Mouse (Mus musculus): ENCODE measurements around the gene Vps37c. TPM values are rescaled to one million over a fixed set of nuclear protein-coding genes. Genes with fewer than 3 reads are reported as not detected.

The Vps37c gene
- total RNA-seq (2015; ENCODE audit: low replicate concordance): 7.9 and 8.6 TPM in 2 replicates
- 2.9 and 4.7 TPM in 2 replicates for total RNA-seq (2017; ENCODE audit: low replicate concordance)

- ATAC-seq (replicated peaks; ENCODE audit: low FRiP score, poor library complexity, severe bottlenecking): peak; percentile 92
These were observed at the start of gene Vps37c for GRCm38 (mm10) chr19:10688537-10689352. Vps37c (plus strand) TSS chr19:10688735.

GRCm38 (mm10) chr19:10640080-10640479 lies 48.5 kb upstream of the Vps37c start:
- peak; percentile 63 for ATAC-seq (replicated peaks; ENCODE audit: low FRiP score, poor library complexity, severe bottlenecking)

DNA sequence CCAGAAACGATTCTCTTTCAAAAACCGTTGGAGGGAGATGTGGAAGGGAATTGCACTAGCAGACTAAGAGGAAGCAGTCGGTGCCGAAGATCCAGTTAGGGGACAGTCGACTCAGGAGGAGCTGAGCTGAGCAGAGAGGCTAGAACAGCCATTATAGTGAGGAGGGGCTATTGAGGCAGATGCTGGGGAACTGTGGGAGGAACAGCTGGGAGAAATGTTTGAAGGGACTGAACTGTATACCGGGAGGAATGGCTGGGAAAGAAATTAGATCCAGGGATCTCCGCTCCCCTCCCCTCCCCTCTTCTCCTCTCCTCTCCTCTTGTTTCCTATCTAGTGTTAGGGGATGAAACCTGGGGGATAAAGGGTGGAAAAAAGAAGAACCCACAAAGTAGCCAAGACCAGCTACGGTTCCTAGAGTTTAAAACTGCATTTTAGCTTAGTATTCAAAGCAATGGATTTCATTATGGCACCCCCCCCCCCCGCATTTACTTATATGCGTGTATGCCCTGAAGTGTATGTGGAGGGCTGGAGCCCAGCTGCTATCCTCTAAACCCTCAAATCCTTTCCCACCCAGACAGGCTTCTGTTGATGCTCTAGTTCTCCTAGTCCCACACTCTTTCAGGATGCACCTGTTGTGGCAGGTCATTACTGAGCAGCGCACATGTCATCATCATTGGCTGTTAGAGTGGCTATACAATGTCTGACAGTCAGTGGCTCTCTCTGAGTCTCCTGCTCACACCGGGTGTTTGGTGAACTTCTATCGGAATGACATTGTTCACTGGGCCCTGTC lies 47.8 kb upstream of the Vps37c start:
- ATAC-seq (replicated peaks; ENCODE audit: low FRiP score, poor library complexity, severe bottlenecking): no peak

GRCm38 (mm10) chr19:10645616-10646015 lies 42.9 kb upstream of the Vps37c start:
- no peak for ATAC-seq (replicated peaks; ENCODE audit: low FRiP score, poor library complexity, severe bottlenecking)

DNA sequence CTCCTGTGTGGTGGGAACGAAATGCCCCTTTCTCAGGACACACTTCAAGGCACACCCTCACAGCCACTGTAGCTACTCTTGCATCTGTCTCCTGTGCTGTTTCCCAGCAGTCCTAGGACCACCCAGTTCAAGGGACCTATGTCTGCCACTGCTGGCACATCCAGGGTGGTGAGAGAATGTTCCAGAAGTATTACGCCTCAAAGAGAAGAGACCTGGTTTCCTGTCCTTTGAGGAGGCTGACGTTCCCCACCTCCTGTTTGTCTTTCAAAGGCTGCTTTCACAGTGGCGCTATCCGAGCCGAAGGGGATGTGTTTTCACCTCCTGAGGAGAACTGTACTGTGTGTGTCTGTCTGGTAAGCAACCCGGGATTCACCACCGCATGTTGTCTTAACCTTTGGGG lies 40.4 kb upstream of the Vps37c start:
- ATAC-seq (replicated peaks; ENCODE audit: low FRiP score, poor library complexity, severe bottlenecking): no peak

- no peak for ATAC-seq (replicated peaks; ENCODE audit: low FRiP score, poor library complexity, severe bottlenecking)
These were observed 32.5 kb upstream of the Vps37c start for GRCm38 (mm10) chr19:10656058-10656457.

DNA sequence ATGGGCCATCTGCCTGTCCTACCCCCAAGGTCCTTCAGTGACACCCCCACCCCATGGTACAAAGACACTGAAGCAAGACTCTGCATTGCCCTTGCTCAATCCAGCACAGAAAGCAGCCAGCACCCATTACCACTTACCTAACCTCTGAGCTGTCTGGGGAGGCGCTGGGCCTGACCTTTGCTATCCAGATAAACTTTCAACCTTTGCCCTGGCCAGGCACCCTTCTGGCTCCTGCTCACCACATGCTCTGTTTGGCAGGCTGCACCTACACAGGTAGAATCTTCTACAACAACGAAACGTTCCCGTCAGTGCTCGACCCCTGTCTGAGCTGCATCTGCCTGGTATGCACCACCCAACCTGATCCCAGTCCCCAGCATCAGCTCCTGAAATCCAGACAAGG lies 30.8 kb upstream of the Vps37c start:
- ATAC-seq (replicated peaks; ENCODE audit: low FRiP score, poor library complexity, severe bottlenecking): no peak

GRCm38 (mm10) chr19:10658406-10658805 lies 30.1 kb upstream of the Vps37c start:
- ATAC-seq (replicated peaks; ENCODE audit: low FRiP score, poor library complexity, severe bottlenecking): no peak

DNA sequence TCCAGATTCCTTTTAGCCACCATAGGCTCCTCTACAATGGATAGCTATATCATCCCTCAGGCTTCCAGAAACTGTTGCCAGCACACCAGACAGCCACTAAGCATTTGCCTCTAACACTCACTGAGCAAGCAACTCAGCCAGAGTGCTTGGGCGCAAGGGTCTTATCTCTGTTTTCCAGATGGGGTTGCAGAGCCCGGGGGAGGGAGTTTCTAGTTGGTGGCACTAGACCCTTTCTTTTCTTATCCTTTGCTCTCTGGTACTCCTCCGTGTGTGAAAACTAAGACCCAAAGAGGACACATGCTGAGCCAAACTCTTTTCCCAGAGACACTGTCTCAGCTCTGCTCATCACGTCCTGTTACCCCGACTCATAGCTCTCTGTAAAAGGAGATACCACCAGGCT lies 27.2 kb upstream of the Vps37c start:
- ATAC-seq (replicated peaks; ENCODE audit: low FRiP score, poor library complexity, severe bottlenecking): peak; percentile 90

DNA sequence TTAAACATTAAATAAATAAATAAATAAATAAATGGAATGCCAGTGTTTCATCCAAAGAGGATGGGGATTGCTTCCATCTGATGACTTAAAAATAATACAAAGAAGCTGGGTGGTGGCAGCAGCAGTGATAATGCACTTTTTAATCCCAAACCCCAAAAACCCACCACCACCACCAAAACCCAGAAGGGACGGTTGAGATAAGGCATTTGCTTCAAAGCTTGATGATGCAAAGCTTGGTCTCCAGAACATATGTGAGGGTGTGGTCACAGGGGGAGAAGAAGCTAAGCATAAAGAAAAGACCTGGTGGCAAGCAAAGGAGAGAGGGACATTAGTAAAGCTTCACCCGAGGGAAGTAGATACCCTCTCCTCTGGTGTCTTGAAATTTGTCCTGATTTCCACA lies 26.6 kb upstream of the Vps37c start:
- peak; percentile 60 for ATAC-seq (replicated peaks; ENCODE audit: low FRiP score, poor library complexity, severe bottlenecking)

DNA sequence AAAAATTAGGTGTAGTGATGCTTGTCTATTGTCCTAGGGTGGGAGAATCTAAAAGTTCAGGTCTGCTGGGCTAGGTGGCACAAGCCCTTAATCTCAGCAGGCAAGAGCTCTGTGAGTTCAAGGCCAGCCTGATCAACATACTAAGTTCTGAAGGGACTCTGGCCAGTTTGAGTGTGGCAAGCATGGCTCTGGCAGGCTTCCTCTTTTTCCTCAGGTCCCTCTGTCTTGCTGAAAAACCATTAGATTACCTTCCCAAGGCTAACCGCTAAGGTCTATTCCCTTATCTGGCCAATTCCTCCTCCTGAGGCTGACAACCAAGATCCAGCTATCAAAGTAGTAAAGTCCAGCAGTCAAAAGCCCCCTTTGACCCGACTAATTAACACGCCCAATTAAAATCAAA lies 25.9 kb upstream of the Vps37c start:
- no peak for ATAC-seq (replicated peaks; ENCODE audit: low FRiP score, poor library complexity, severe bottlenecking)

GRCm38 (mm10) chr19:10665093-10665492 lies 23.4 kb upstream of the Vps37c start:
- no peak for ATAC-seq (replicated peaks; ENCODE audit: low FRiP score, poor library complexity, severe bottlenecking)

GRCm38 (mm10) chr19:10665499-10665898 lies 23.0 kb upstream of the Vps37c start:
- peak; percentile 70 for ATAC-seq (replicated peaks; ENCODE audit: low FRiP score, poor library complexity, severe bottlenecking)

DNA sequence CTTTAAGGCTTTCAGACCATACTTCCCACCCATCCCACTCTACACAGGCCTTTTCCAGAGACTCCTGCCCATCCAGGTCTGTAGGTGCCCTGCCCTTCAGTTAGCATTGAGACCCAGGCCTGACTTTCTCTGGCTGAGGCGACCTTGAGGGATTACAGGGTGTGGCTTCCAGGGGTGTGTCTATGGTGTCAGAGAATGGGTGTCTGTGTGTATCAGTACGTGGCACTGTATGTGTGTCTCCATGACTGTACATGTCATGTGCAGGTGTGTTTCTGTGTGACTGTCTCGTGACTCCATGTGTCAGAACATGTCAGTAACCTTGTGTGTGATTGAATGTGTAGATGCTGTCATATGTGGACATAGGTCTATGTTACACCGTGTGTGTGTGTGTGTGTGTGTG lies 17.2 kb upstream of the Vps37c start:
- no peak for ATAC-seq (replicated peaks; ENCODE audit: low FRiP score, poor library complexity, severe bottlenecking)

DNA sequence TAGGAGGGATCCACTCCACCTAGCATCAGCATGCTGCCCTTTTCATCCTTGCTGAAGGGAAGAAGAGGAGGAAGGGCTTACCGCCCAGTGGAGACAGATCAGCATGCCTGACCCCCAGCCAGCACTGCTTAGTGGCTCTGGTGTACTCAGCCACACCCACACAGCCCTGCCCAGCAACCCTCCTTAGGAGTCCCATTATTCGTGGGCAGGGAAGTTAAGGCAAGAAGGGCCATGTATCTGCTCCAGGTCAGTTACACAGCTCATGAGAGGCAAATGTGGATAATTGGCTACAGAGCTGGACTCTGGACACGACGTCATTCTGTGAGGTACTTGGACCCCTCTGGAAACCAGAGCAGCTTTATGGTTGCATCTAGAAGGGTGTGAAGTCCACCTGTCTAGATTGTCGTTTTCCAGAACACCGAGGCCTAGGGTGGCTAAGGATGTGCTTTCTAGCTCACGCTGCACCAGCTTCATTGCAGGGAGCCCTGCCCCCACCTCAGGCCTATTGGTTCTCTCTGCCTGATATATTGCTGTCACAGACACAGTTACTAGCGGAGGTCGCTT lies 16.6 kb upstream of the Vps37c start:
- no peak for ATAC-seq (replicated peaks; ENCODE audit: low FRiP score, poor library complexity, severe bottlenecking)

DNA sequence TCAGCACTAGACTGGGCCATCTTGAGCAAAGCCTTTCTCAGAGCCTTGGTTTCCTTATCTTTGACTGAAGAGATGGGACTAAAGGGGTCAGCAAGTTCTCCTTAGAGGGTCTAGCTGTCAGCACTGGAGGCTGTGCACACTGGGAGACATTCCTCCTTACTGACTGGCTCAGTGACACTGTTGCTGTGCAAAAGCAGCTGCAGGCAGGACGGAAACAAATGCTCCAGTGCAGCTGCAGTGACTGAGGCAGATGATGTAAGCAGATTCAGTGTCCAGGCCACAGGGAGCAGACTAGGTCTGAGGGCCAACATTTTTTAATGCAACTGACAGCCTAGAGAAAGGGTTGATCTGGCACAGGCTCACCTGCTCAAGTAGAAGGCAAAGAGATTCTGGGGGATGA lies 15.3 kb upstream of the Vps37c start:
- no peak for ATAC-seq (replicated peaks; ENCODE audit: low FRiP score, poor library complexity, severe bottlenecking)

DNA sequence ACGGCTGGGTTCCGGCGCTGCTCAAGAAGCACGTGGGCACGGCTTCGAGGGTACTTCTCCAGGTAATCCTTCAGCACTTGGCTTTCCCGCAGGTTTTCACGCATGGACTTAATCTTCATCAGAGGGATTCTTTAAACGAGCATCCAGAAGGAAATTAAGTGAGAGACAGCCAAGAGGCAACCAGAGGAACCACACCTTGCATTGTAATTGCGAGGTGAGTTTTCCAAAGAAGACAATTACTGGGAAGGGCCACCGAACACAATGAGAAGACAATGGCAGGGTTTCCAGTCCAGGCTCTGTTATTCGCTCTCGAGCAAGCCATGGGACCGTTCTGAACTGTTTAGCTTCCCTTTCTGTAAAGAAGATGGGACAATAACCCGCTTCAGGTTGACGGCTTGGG lies 11.9 kb upstream of the Vps37c start:
- no peak for ATAC-seq (replicated peaks; ENCODE audit: low FRiP score, poor library complexity, severe bottlenecking)

DNA sequence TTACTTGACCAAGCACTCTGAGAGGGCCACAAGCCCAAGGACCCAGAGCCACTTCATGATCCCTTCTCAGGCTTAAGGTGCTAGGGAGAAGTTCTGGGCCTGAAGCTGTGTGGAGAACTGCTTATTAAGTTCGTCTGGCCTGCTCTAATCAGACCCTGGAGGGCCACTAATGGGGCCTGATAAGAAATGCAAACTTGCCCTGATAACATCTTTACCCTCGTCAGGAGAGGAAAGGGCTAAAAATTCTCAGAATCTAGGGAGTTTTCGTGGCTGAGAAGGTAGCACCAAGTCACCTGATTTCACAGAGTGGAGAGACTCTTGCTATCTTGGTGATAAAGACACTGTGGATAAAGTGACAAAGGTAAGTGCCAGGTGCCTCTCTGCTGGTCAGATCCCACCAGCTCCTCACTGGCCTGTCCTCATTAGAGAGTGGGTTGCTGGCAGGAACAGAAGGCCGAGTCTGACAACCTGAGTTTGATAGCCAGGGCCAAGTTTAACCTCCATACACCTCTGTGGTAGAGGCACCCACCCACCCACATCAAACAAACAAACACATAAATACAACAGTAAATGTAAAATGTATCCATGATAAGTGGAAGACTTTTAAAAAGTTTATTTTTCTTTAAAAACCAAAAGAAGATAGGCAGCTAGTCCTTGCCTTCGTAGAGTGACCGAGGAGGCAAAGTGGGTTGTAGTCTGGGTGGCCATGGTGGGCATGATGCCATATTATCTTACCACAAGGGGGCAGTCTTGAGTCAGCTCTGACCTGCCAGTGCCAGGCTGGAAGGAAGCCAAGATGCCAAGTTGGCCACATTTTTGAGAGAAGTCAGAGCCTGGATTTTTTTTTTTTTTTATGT lies 10.4 kb upstream of the Vps37c start, which contains the start of gene Pga5:
TSS of gene Pga5 (minus strand) at position 157 of the 857 bp plus-strand sequence.
- peak; percentile 90 for ATAC-seq (replicated peaks; ENCODE audit: low FRiP score, poor library complexity, severe bottlenecking)

- peak; percentile 28 for ATAC-seq (replicated peaks; ENCODE audit: low FRiP score, poor library complexity, severe bottlenecking)
These were observed 9.8 kb upstream of the Vps37c start for GRCm38 (mm10) chr19:10678772-10679067.

DNA sequence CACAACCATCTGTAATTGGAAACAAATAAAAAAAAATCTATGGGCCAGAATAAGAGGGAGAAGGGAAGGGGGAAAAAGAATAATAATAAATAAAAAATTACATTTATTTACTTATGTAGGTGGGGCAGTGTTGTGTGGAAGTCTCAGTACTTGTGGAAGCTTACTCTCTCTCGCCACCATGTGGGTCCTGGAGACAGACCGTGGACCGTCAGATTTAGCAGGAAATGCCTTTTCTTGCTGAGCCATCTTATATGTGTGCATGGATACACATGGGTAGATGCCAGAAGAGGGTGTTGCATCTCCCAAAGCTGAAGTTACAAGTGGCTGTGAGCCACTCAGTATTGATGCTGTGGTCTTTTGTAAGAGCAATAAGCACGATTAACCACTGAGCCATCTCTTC lies 7.0 kb upstream of the Vps37c start:
- no peak for ATAC-seq (replicated peaks; ENCODE audit: low FRiP score, poor library complexity, severe bottlenecking)

All from erythroblast, adult 5-6 weeks (primary cell).